Mouse (Mus musculus) myocyte (in vitro differentiated cells): ENCODE data around the gene Rlf.

Experiments used
- CEBPB ChIP-seq: IDR thresholded peaks from 2 replicates; pipeline ENCODE4 v1.6.1; 2011; ENCODE audit warnings: mild to moderate bottlenecking, moderate library complexity; ENCODE audit not compliant: poor library complexity, insufficient read depth, severe bottlenecking
- E2F4 ChIP-seq: IDR thresholded peaks from one replicate; pipeline ENCODE4 v1.6.1; 2011; ENCODE audit warnings: mild to moderate bottlenecking, control low read depth, moderate library complexity; ENCODE audit not compliant: insufficient read depth
- MYOD1 ChIP-seq, 3 experiments: IDR thresholded peaks; one replicate each; pipeline ENCODE4 v1.6.1; 2011; ENCODE audit warnings: control low read depth in 2 of 3, low read depth in 2 of 3, mild to moderate bottlenecking in 2 of 3, moderate library complexity in 1 of 3; ENCODE audit not compliant: insufficient read length in 2 of 3, control insufficient read depth in 1 of 3
- MYOG ChIP-seq, 3 experiments: IDR thresholded peaks; one replicate each; pipeline ENCODE4 v1.6.1; 2011; ENCODE audit warnings: control low read depth in 2 of 3, low read depth in 2 of 3, mild to moderate bottlenecking in 2 of 3; ENCODE audit not compliant: insufficient read length in 2 of 3, control insufficient read depth in 1 of 3, insufficient read depth in 1 of 3
- POLR2A ChIP-seq: IDR thresholded peaks from one replicate; pipeline ENCODE4 v1.6.1; 2011; ENCODE audit warnings: low read depth, mild to moderate bottlenecking, control low read depth, moderate library complexity; ENCODE audit not compliant: insufficient read length
- POLR2AphosphoS2 ChIP-seq: IDR thresholded peaks from one replicate; pipeline ENCODE4 v1.6.1; 2011; ENCODE audit warnings: low read depth, control low read depth; ENCODE audit not compliant: insufficient read length
- REST ChIP-seq: IDR thresholded peaks from one replicate; pipeline ENCODE4 v1.6.1; 2011; ENCODE audit warnings: mild to moderate bottlenecking, control low read depth, moderate library complexity; ENCODE audit not compliant: insufficient read depth, insufficient read length
- USF1 ChIP-seq: IDR thresholded peaks from one replicate; pipeline ENCODE4 v1.6.1; 2011; ENCODE audit warnings: low read depth, mild to moderate bottlenecking, control low read depth, moderate library complexity

- no peak for TF ChIP-seq POLR2A
- TF ChIP-seq POLR2AphosphoS2: no peak
- no peak for TF ChIP-seq MYOD1 (IDR thresholded peaks at IDR 0.05; ENCODE audit: control insufficient read depth in 1 of 3, insufficient read length in 2 of 3, low read depth in 2 of 3)
- no peak for TF ChIP-seq E2F4
- no peak for TF ChIP-seq USF1
- TF ChIP-seq CEBPB: no peak
- TF ChIP-seq REST: no peak
- TF ChIP-seq MYOG (IDR thresholded peaks at IDR 0.05; ENCODE audit: control insufficient read depth in 1 of 3, insufficient read depth in 1 of 3, insufficient read length in 2 of 3, low read depth in 2 of 3): no peak
Measured at GRCm38 (mm10) chr4:121231772-121232414, 17.0 kb upstream of the Rlf start.
